11 mouse cellular contexts compared by ENCODE assay signal in the genomic region with DNA sequence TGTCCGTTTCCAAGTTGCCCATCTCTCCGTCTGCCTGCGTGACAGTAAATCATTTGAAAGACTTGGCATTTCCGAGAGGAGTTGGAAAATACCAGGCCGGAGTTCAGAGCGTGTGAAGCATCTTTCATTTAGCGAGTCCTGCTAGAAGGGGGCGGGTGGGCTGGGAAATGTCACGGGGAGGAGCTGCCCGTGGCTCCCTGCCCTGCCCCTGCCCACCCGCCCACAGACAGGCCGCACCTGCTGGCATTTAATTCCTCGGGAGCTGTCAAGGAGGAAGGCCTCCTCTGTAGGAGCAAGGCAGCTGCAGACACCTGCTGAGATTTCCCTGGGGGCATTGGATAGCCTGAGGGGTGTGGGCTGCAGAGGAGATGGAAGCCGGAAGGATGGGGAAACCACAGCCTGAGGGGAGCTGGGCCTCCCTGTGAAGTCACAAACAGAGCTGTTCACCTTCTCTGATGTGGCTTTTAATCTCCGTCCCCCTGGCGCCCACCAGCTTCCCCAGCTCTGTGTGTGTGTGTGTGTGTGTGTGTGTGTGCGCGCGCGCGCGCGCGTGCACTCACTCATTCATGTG.
DNase-seq lines count a peak whose midpoint lies in the region; ATAC-seq and TF ChIP-seq lines count a peak whose summit lies in the region.
"Had no signal": no experiment of that assay in that cellular context is flagged by ENCODE, and none has a peak within 500 bp of the region (broad histone marks: within the 10 kb centered on the region; RNA-seq: fewer than 3 reads in every experiment).

No protein-coding gene starts in this region.

- in situ Hi-C loops in ES-E14 (cut with MboI; ENCODE audit: low sequenced_read_pairs in 2 of 2, unreplicated experiment in 2 of 2): no loop called here

- peak; percentile 24 to 30 for DNase-seq in heart, postnatal 10 days
- no peak for DNase-seq in heart, adult 8-10 months (ENCODE audit: low spot score)
- DNase-seq in ES-E14 (ENCODE audit: low read depth, low spot score): peak; percentile 81
- DNase-seq in embryonic facial prominence, embryonic 10.5 days (ENCODE audit: low spot score): peak; percentile 40
- DNase-seq in gastrocnemius, postnatal 25 days: no peak
- DNase-seq in left cerebral cortex, adult 2 months (ENCODE audit: extremely low spot score in 1 of 2, low spot score in 2 of 2): no peak
- DNase-seq in ovary, postnatal 10 days (ENCODE audit: low spot score): no peak
- DNase-seq: layer of hippocampus, postnatal 36 days; lung, postnatal 10 days had no signal

- H3K27ac ChIP-seq in ES-E14 (ENCODE audit: insufficient read depth, low read depth, low read length, poor library complexity, severe bottlenecking): no peak overlapping the region
- H3K27ac ChIP-seq in embryonic facial prominence, embryonic 10.5 days (replicated peaks): no peak overlapping the region
- peak overlapping the region; percentile 42; the same call in 1 of the 2 replicates for H3K27ac ChIP-seq in midbrain, embryonic 12.5 days (replicated peaks)
- no peak overlapping the region for H3K27ac ChIP-seq in left cerebral cortex, adult 2 months

- H3K4me3 ChIP-seq in ES-E14 (ENCODE audit: insufficient read depth in 1 of 2, low read depth in 1 of 2, low read length in 2 of 2, poor library complexity in 1 of 2, severe bottlenecking in 1 of 2): no peak overlapping the region
- H3K4me3 ChIP-seq in embryonic facial prominence, embryonic 10.5 days: 0 out of 2 replicates have a peak overlapping the region, but pooled peaks have one; percentile 14
- H3K4me3 ChIP-seq in midbrain, embryonic 12.5 days: no peak overlapping the region
- no peak overlapping the region for H3K4me3 ChIP-seq in left cerebral cortex, adult 2 months

- H3K4me1 ChIP-seq in ES-E14 (ENCODE audit: control insufficient read depth in 2 of 2, insufficient read depth in 2 of 2, low read length in 2 of 2, poor library complexity in 1 of 2): peaks cover 0 to 14% of the 10 kb centered on the region in 2 experiments; a peak in 3 of 4 replicates
- peaks cover 15% of the 10 kb centered on the region for H3K4me1 ChIP-seq in embryonic facial prominence, embryonic 10.5 days
- H3K4me1 ChIP-seq in midbrain, embryonic 12.5 days: peaks cover 15% of the 10 kb centered on the region

- peak overlapping the region; percentile 21; the same call in 1 of the 2 replicates for H3K4me2 ChIP-seq in midbrain, embryonic 12.5 days (replicated peaks)

- intact Hi-C loops in heart, postnatal 10 days (cut with DNase I): no loop called here
- intact Hi-C loops in left cerebral cortex, adult 2 months (cut with DNase I): no loop called here

- peaks cover 36% of the 10 kb centered on the region; the same call in 1 of the 2 replicates for H3K27me3 ChIP-seq in embryonic facial prominence, embryonic 10.5 days (replicated peaks; ENCODE audit: low read depth, poor library complexity, severe bottlenecking)
- H3K27me3 ChIP-seq in midbrain, embryonic 12.5 days: peaks cover 16% of the 10 kb centered on the region; the same call in 1 of the 2 replicates

- WGBS in embryonic facial prominence, embryonic 10.5 days: 41% methylated on average over 24 of the region's 24 CpGs
- WGBS in midbrain, embryonic 12.5 days: 39% methylated on average over 24 of the region's 24 CpGs

- no peaks in the 10 kb centered on the region for H3K9me3 ChIP-seq in ES-E14 (ENCODE audit: control insufficient read depth, insufficient read depth, low read depth, low read length)
- no peaks in the 10 kb centered on the region for H3K9me3 ChIP-seq in embryonic facial prominence, embryonic 10.5 days
- no peaks in the 10 kb centered on the region for H3K9me3 ChIP-seq in midbrain, embryonic 12.5 days

- TF ChIP-seq CTCF in left cerebral cortex, adult 2 months (IDR thresholded peaks at IDR 0.05): no peak

- H3K36me3 ChIP-seq in ES-E14 (ENCODE audit: control insufficient read depth, insufficient read depth, low read length, poor library complexity, severe bottlenecking): peaks cover 9% of the 10 kb centered on the region; the same call in 1 of the 2 replicates
- H3K36me3 ChIP-seq in embryonic facial prominence, embryonic 10.5 days (replicated peaks): no peaks in the 10 kb centered on the region
- H3K36me3 ChIP-seq in midbrain, embryonic 12.5 days: no peaks in the 10 kb centered on the region

- peak; percentile 38; the same call in 1 of the 2 replicates for ATAC-seq in midbrain, embryonic 12.5 days (ENCODE audit: low FRiP score, low read depth)
- ATAC-seq: CD4-positive, CD25-positive, alpha-beta regulatory T cell, adult 4 months had no signal

- H3K9ac ChIP-seq in ES-E14 (ENCODE audit: insufficient read depth, low read depth, low read length, poor library complexity, severe bottlenecking): no peak overlapping the region
- H3K9ac ChIP-seq in midbrain, embryonic 12.5 days (replicated peaks): 0 out of 2 replicates have a peak overlapping the region, but pooled peaks have one; percentile 4

TF ChIP-seq in ES-E14, 5 proteins besides CTCF, POLR2A, EP300 and RAD21:
- TF ChIP-seq ZC3H11A (IDR thresholded peaks at IDR 0.05; ENCODE audit: borderline replicate concordance, low read depth, low read length) (no peak), MAFK (IDR thresholded peaks at IDR 0.05; ENCODE audit: insufficient read depth, low read depth, low read length) (no peak), HCFC1 (IDR thresholded peaks at IDR 0.05; ENCODE audit: borderline replicate concordance, insufficient read depth, low read length) (no peak), ZNF384 (IDR thresholded peaks at IDR 0.05; ENCODE audit: low read depth, low read length) (no peak), CHD2 (IDR thresholded peaks at IDR 0.05; ENCODE audit: low read depth, low read length) (no peak)

Comparison
In these comparisons a context has a peak if more than half of its experiments do, and no peak if none do; other contexts are left out.
1. DNase-seq: peak in heart, postnatal 10 days (2 of 2), ES-E14 (single experiment) and embryonic facial prominence, embryonic 10.5 days (single experiment); none in heart, adult 8-10 months (single experiment), gastrocnemius, postnatal 25 days (single experiment), left cerebral cortex, adult 2 months (0 of 2) and ovary, postnatal 10 days (single experiment).